Mouse (Mus musculus): ENCODE results near the gene 1700016C15Rik. TPM values are rescaled to one million over a fixed set of nuclear protein-coding genes. Genes with fewer than 3 reads are reported as not detected.

Gene 1700016C15Rik
- polyA plus RNA-seq, 2 experiments: not detected

DNA sequence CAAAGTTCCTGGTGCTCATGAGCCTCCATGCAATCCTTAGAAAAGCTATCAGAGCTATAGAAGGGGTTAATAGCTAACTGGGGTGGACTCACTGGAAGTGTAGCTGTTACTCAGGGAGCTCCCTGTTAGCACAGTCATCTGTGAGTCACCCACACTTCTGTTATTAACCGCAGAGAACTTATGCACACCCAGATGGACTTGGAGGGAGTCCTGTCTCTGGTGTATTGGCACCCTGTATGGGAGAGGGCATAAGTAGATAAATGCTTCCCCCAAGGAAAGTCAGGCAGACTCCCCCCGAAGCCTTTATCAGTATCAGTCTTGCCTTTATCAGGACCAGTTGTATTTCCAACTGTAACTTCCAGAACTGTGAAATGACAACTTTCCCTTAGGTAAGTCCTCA, 18.2 kb upstream of the 1700016C15Rik start:
- no peak overlapping the region for H3K4me2 ChIP-seq (replicated peaks; ENCODE audit: low read depth, low read length, severe bottlenecking)
- H3K4me1 ChIP-seq (ENCODE audit: control insufficient read depth, insufficient read depth, low read length): no peaks in the 10 kb centered on the region
- H3K9me3 ChIP-seq (ENCODE audit: control insufficient read depth, low read length): no peaks in the 10 kb centered on the region
- H3K27me3 ChIP-seq (ENCODE audit: control insufficient read depth, insufficient read depth, low read length): no peaks in the 10 kb centered on the region
- H3K27ac ChIP-seq (replicated peaks; ENCODE audit: low read depth, low read length): no peak overlapping the region
- ATAC-seq (ENCODE audit: low FRiP score, low read depth) (no peak), DNase-seq (ENCODE audit: low spot score) (no peak)
- 94% methylated on average over 2 of the region's 2 CpGs for WGBS
- H3K36me3 ChIP-seq (ENCODE audit: control insufficient read depth, insufficient read depth, low read length): no peaks in the 10 kb centered on the region
- no peak for TF ChIP-seq POLR2A (IDR thresholded peaks at IDR 0.05; ENCODE audit: borderline replicate concordance, extremely low read depth, insufficient read depth, insufficient read length)
- H3K4me3 ChIP-seq (replicated peaks; ENCODE audit: low read length): no peak overlapping the region
- no peak overlapping the region for H3K9ac ChIP-seq (ENCODE audit: low read depth, low read length, severe bottlenecking)

DNA sequence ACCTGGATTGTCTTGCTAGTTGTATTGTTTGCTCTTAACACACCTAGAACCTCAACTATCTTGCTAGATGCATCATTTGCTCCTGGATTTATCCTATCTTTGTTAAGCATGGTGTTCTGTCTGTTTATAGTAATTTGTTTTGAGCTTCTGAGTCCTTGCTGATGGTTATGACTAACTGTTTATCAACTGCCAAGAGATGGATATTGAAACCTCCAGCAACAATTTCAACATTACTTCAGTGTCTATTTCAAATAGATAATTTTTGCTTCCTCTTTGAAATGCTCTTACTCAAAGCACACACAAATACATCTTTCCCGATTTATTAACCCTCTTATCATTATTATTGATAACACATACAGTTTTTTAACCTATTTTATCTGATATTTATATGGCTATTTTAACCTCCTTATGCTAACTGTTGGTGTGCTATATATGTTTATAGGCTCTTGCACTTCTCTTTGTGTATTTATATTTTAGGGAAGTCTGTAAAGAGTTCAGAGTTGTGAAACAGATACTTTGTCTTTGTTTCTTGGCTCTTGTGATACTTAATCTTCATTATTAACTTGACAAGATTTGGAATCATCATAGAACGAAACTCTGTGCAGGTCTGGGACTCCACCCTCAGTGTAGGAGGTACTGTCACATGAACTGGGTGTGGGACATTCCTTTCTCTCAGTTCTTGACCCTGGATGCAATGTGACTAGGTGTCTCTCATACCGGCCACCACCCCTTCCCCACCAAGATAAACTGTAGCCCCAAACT, 15.8 kb upstream of the 1700016C15Rik start:
- DNase-seq (ENCODE audit: low spot score): no peak
- H3K9ac ChIP-seq (ENCODE audit: low read depth, low read length, severe bottlenecking): no peak overlapping the region
- H3K27me3 ChIP-seq (ENCODE audit: control insufficient read depth, insufficient read depth, low read length): no peaks in the 10 kb centered on the region
- H3K4me3 ChIP-seq (replicated peaks; ENCODE audit: low read length): no peak overlapping the region
- no peak overlapping the region for H3K27ac ChIP-seq (replicated peaks; ENCODE audit: low read depth, low read length)
- no peak for ATAC-seq (ENCODE audit: low FRiP score, low read depth)
- H3K9me3 ChIP-seq (ENCODE audit: control insufficient read depth, low read length): no peaks in the 10 kb centered on the region
- no peak overlapping the region for H3K4me2 ChIP-seq (replicated peaks; ENCODE audit: low read depth, low read length, severe bottlenecking)
- no peak for TF ChIP-seq POLR2A (IDR thresholded peaks at IDR 0.05; ENCODE audit: borderline replicate concordance, extremely low read depth, insufficient read depth, insufficient read length)
- H3K4me1 ChIP-seq (ENCODE audit: control insufficient read depth, insufficient read depth, low read length): no peaks in the 10 kb centered on the region
- 78% methylated on average over 3 of the region's 3 CpGs for WGBS
- no peaks in the 10 kb centered on the region for H3K36me3 ChIP-seq (ENCODE audit: control insufficient read depth, insufficient read depth, low read length)

DNA sequence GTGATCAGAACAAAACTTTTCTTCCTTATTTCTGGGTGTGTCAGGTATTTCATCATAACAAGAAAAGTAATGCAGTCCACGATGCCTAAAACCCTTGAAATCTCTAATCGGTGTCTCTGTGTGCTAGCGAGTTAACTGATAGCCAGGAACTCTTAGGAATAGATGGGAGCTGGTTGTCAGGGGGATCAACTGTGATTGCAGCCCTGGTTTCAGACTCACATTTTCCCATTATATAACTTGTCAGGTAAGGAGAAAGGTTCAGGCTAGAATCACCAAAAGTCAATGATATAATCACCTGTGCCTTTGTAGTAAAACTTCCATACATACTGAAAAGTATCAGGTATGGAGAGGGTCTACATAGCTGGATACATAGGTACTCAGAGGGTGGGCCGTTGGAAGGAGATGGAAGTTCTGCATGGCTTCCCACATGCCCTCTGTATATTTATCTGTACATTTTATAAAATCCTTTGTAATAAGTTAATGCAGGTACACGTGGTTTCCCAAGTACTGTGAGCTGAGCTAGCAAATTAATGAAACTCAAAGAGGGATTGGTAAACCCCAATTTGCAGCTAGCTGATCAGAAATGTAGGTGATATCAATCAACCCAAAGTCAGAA, 15.1 kb upstream of the 1700016C15Rik start:
- Histone ChIP-seq H3K9ac (ENCODE audit: low read depth, low read length, severe bottlenecking) (no peak overlapping the region), H3K9me3 (ENCODE audit: control insufficient read depth, low read length) (no peaks in the 10 kb centered on the region), H3K4me3 (replicated peaks; ENCODE audit: low read length) (no peak overlapping the region), H3K27me3 (ENCODE audit: control insufficient read depth, insufficient read depth, low read length) (no peaks in the 10 kb centered on the region), H3K4me1 (ENCODE audit: control insufficient read depth, insufficient read depth, low read length) (no peaks in the 10 kb centered on the region), H3K36me3 (ENCODE audit: control insufficient read depth, insufficient read depth, low read length) (no peaks in the 10 kb centered on the region), H3K27ac (replicated peaks; ENCODE audit: low read depth, low read length) (no peak overlapping the region), H3K4me2 (replicated peaks; ENCODE audit: low read depth, low read length, severe bottlenecking) (no peak overlapping the region)
- no peak for ATAC-seq (ENCODE audit: low FRiP score, low read depth)
- no peak for DNase-seq (ENCODE audit: low spot score)
- 85% methylated on average over 5 of the region's 5 CpGs for WGBS
- TF ChIP-seq POLR2A (IDR thresholded peaks at IDR 0.05; ENCODE audit: borderline replicate concordance, extremely low read depth, insufficient read depth, insufficient read length): no peak

DNA sequence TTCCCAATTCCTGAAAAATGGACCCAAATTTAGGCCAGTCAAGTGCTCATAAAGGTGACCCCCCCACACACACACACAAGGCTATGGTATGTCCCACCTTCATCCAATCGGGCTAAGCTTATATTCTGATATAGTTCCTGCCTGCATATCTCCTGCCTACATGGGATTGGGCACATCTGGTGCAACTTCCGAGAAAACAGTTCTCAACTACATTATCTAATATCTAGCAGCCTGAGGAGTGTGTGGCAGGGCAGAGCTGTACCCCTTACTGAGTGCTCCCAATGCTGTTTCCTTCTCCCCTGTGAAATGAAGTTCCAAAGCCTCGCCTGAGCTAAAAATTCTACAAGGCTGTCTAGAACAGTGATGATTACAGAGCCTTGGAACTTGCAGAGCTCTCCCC, 13.2 kb upstream of the 1700016C15Rik start:
- H3K9ac ChIP-seq (ENCODE audit: low read depth, low read length, severe bottlenecking): no peak overlapping the region
- H3K9me3 ChIP-seq (ENCODE audit: control insufficient read depth, low read length): no peaks in the 10 kb centered on the region
- TF ChIP-seq POLR2A (IDR thresholded peaks at IDR 0.05; ENCODE audit: borderline replicate concordance, extremely low read depth, insufficient read depth, insufficient read length): no peak
- H3K27ac ChIP-seq (replicated peaks; ENCODE audit: low read depth, low read length): no peak overlapping the region
- DNase-seq (ENCODE audit: low spot score) (no peak), ATAC-seq (ENCODE audit: low FRiP score, low read depth) (no peak)
- no peak overlapping the region for H3K4me3 ChIP-seq (replicated peaks; ENCODE audit: low read length)
- no peak overlapping the region for H3K4me2 ChIP-seq (replicated peaks; ENCODE audit: low read depth, low read length, severe bottlenecking)
- no peaks in the 10 kb centered on the region for H3K27me3 ChIP-seq (ENCODE audit: control insufficient read depth, insufficient read depth, low read length)
- no peaks in the 10 kb centered on the region for H3K4me1 ChIP-seq (ENCODE audit: control insufficient read depth, insufficient read depth, low read length)
- 75% methylated on average over 3 of the region's 3 CpGs for WGBS
- H3K36me3 ChIP-seq (ENCODE audit: control insufficient read depth, insufficient read depth, low read length): no peaks in the 10 kb centered on the region

DNA sequence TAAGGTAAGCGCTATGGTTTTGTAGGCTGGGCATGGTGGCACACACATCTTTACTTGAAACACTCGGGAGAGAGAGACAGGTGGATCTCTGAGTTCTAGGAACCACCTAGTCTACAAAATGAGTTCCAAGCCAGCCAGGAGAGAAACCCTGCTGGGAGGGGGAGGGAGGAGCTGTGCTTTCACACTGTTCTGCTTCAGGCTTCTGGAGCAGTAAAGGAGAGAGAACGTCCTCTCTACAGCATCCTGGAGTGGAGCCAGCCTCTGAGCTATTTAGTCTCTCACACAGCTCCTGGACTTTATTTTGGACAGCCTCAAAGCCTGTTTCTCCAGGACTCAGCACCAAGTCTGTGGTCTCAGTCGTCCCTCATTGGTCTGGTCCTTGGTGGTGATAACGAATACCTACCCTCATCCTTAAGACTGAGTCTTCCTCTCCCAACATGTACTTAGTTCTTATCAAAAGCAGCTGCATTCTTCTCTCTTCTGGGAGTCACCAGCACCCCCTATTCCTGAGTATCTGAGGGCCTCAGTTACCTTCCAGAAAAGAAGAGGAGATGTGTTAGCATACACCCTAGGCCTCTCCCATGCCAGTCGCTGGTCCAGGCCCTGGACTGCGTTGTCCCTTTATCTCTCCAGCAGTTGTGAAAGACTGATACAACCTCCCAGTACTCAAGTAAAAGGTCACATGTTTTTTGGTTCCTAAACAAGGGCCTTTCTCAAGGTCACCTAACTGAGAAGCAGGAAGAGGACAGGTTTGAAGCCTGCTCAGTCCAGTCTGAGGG, 12.4 kb upstream of the 1700016C15Rik start:
- no peaks in the 10 kb centered on the region for H3K4me1 ChIP-seq (ENCODE audit: control insufficient read depth, insufficient read depth, low read length)
- no peaks in the 10 kb centered on the region for H3K27me3 ChIP-seq (ENCODE audit: control insufficient read depth, insufficient read depth, low read length)
- H3K27ac ChIP-seq (replicated peaks; ENCODE audit: low read depth, low read length): no peak overlapping the region
- DNase-seq (ENCODE audit: low spot score): peak; percentile 25
- H3K4me2 ChIP-seq (replicated peaks; ENCODE audit: low read depth, low read length, severe bottlenecking): no peak overlapping the region
- WGBS: 69% methylated on average over 7 of the region's 7 CpGs
- no peak overlapping the region for H3K9ac ChIP-seq (ENCODE audit: low read depth, low read length, severe bottlenecking)
- H3K4me3 ChIP-seq (replicated peaks; ENCODE audit: low read length): no peak overlapping the region
- no peaks in the 10 kb centered on the region for H3K9me3 ChIP-seq (ENCODE audit: control insufficient read depth, low read length)
- H3K36me3 ChIP-seq (ENCODE audit: control insufficient read depth, insufficient read depth, low read length): no peaks in the 10 kb centered on the region
- no peak for ATAC-seq (ENCODE audit: low FRiP score, low read depth)
- TF ChIP-seq POLR2A (IDR thresholded peaks at IDR 0.05; ENCODE audit: borderline replicate concordance, extremely low read depth, insufficient read depth, insufficient read length): no peak
